Mouse (Mus musculus) kidney, postnatal 36 days (tissue): Measurements from ENCODE around the gene Tspo.
A peak's percentile ranks its signal among the peaks of the same experiment; 100 is the strongest.

Experiments used
- DNase-seq, 2 experiments: peaks; one replicate each; pipeline ENCODE4 v3.0.0; 2021 to 2022; ENCODE audit warnings: mixed read lengths in 2 of 2

The Tspo gene

GRCm38 (mm10) chr15:83563327-83563856 is at the start of gene Tspo, which contains the start of gene Mcat:
Tspo (plus strand) TSS chr15:83563592.
Mcat (minus strand) TSS chr15:83563787.
- peak; percentile 75 to 87 for DNase-seq

- DNase-seq: no peak
Measured at GRCm38 (mm10) chr15:83515018-83515417, 48.4 kb upstream of the Tspo start.

- peak; percentile 83 to 87 for DNase-seq
Measured at GRCm38 (mm10) chr15:83518215-83519048, 45.0 kb upstream of the Tspo start.

GRCm38 (mm10) chr15:83520861-83521382 is 42.5 kb upstream of the Tspo start:
- DNase-seq: no peak

- DNase-seq: peak in 1 of 2 experiments; percentile 34
Measured at GRCm38 (mm10) chr15:83523196-83523595, 40.2 kb upstream of the Tspo start.

- no peak for DNase-seq
Measured at GRCm38 (mm10) chr15:83523638-83524332, 39.6 kb upstream of the Tspo start.

- no peak for DNase-seq
Measured at GRCm38 (mm10) chr15:83524333-83524729, 39.1 kb upstream of the Tspo start.

- DNase-seq: peak; percentile 74 to 86
Measured at GRCm38 (mm10) chr15:83526424-83527091, 36.8 kb upstream of the Tspo start, which contains the start of gene Bik. Bik (plus strand) TSS chr15:83526862.

GRCm38 (mm10) chr15:83527092-83527437 is 36.3 kb upstream of the Tspo start:
- peak in 1 of 2 experiments; percentile 53 for DNase-seq

- DNase-seq: no peak
Measured at GRCm38 (mm10) chr15:83527747-83528146, 35.6 kb upstream of the Tspo start.

- DNase-seq: peak; percentile 45 to 72
Measured at GRCm38 (mm10) chr15:83528892-83529291, 34.5 kb upstream of the Tspo start.

- DNase-seq: peak; percentile 78 to 82
Measured at GRCm38 (mm10) chr15:83529765-83530164, 33.6 kb upstream of the Tspo start.

- DNase-seq: peak; percentile 73 to 87
Measured at GRCm38 (mm10) chr15:83530233-83530632, 33.2 kb upstream of the Tspo start.

- DNase-seq: peak; percentile 73 to 80
Measured at GRCm38 (mm10) chr15:83530688-83531087, 32.7 kb upstream of the Tspo start.

- peak in 1 of 2 experiments; percentile 54 for DNase-seq
Measured at GRCm38 (mm10) chr15:83531961-83532469, 31.4 kb upstream of the Tspo start.

GRCm38 (mm10) chr15:83532606-83533005 is 30.8 kb upstream of the Tspo start:
- DNase-seq: no peak

GRCm38 (mm10) chr15:83534960-83535889 is 28.2 kb upstream of the Tspo start:
- DNase-seq: peak in 1 of 2 experiments; percentile 28

GRCm38 (mm10) chr15:83535890-83536231 is 27.5 kb upstream of the Tspo start:
- peak in 1 of 2 experiments; percentile 49 for DNase-seq

- DNase-seq: no peak
Measured at GRCm38 (mm10) chr15:83538855-83539254, 24.5 kb upstream of the Tspo start.

GRCm38 (mm10) chr15:83539905-83540304 is 23.5 kb upstream of the Tspo start:
- peak; percentile 80 to 83 for DNase-seq

GRCm38 (mm10) chr15:83541647-83542287 is 21.6 kb upstream of the Tspo start:
- DNase-seq: no peak
